Mouse (Mus musculus) kidney, adult 9 months (tissue): ENCODE measurements around the gene Ap1g1.
"Not testable (repeated sequence)": the region's sequence is repeated elsewhere in the genome, so short reads cannot be mapped to it uniquely, and the experiment has no call there.

Experiments used
- DNase-seq: peaks from one replicate; pipeline ENCODE4 v3.0.0; 2022

Gene Ap1g1

GRCm38 (mm10) chr8:109778280-109778977 lies at the start of gene Ap1g1:
Gene Ap1g1, plus strand, starts transcription at chr8:109778554.
- DNase-seq = peak; percentile 97

- DNase-seq = no peak
Observed at GRCm38 (mm10) chr8:109731012-109731411, 47.3 kb upstream of the Ap1g1 start.

- DNase-seq = peak; percentile 39
Observed at GRCm38 (mm10) chr8:109734018-109734417, 44.3 kb upstream of the Ap1g1 start.

GRCm38 (mm10) chr8:109736819-109737218 lies 41.5 kb upstream of the Ap1g1 start:
- no peak for DNase-seq

- peak; percentile 90 for DNase-seq
Observed at GRCm38 (mm10) chr8:109737237-109738048, 40.9 kb upstream of the Ap1g1 start, which contains the start of gene Atxn1l. Gene Atxn1l, minus strand, starts transcription at chr8:109737739.

GRCm38 (mm10) chr8:109738049-109738380 lies 40.3 kb upstream of the Ap1g1 start:
- no peak for DNase-seq

GRCm38 (mm10) chr8:109747468-109748199 lies 30.7 kb upstream of the Ap1g1 start:
- no peak for DNase-seq

GRCm38 (mm10) chr8:109750274-109750673 lies 28.1 kb upstream of the Ap1g1 start:
- peak; percentile 26 for DNase-seq

GRCm38 (mm10) chr8:109750699-109751098 lies 27.7 kb upstream of the Ap1g1 start:
- peak; percentile 55 for DNase-seq

- DNase-seq = peak; percentile 85
Observed at GRCm38 (mm10) chr8:109751731-109752485, 26.4 kb upstream of the Ap1g1 start.

- DNase-seq = no peak
Observed at GRCm38 (mm10) chr8:109754696-109755095, 23.7 kb upstream of the Ap1g1 start.

- DNase-seq = not testable (repeated sequence)
Observed at GRCm38 (mm10) chr8:109755554-109755953, 22.8 kb upstream of the Ap1g1 start.

GRCm38 (mm10) chr8:109756849-109757248 lies 21.5 kb upstream of the Ap1g1 start:
- no peak for DNase-seq

- no peak for DNase-seq
Observed at GRCm38 (mm10) chr8:109759426-109759825, 18.9 kb upstream of the Ap1g1 start.

- DNase-seq = peak; percentile 59
Observed at GRCm38 (mm10) chr8:109760221-109760620, 18.1 kb upstream of the Ap1g1 start.

- DNase-seq = no peak
Observed at GRCm38 (mm10) chr8:109764031-109764430, 14.3 kb upstream of the Ap1g1 start.

GRCm38 (mm10) chr8:109766081-109766480 lies 12.3 kb upstream of the Ap1g1 start:
- no peak for DNase-seq

- no peak for DNase-seq
Observed at GRCm38 (mm10) chr8:109773154-109773553, 5.2 kb upstream of the Ap1g1 start.

- DNase-seq = peak; percentile 71
Observed at GRCm38 (mm10) chr8:109777851-109778250, 503 bp upstream of the Ap1g1 start.

GRCm38 (mm10) chr8:109778993-109779421 lies 653 bp downstream of the Ap1g1 start:
- peak; percentile 46 for DNase-seq

- DNase-seq = no peak
Observed at GRCm38 (mm10) chr8:109779431-109780228, 1.3 kb downstream of the Ap1g1 start.

GRCm38 (mm10) chr8:109780548-109780947 lies 2.2 kb downstream of the Ap1g1 start:
- DNase-seq = no peak
